Mouse (Mus musculus) kidney, adult 2 months (tissue): ENCODE measurements around the gene Fnip1. TPM values are rescaled to one million over a fixed set of nuclear protein-coding genes. Genes with fewer than 3 reads are reported as not detected.

Experiments
- DNase-seq: peaks from one replicate; pipeline ENCODE4 v3.0.0; 2021
- H3K27ac ChIP-seq: fragments of 200-500 bp; 2 replicates; pipeline ENCODE4 v1.5.1; 2012; ENCODE audit warnings: low read depth, low read length, control low read depth, inconsistent platforms; ENCODE audit not compliant: insufficient read depth
- H3K27me3 ChIP-seq: fragments of 200-500 bp; replicated peaks from 2 replicates; pipeline ENCODE4 v1.6.1; 2012; ENCODE audit warnings: mild to moderate bottlenecking, moderate library complexity, low read length, inconsistent platforms; ENCODE audit not compliant: control insufficient read depth, insufficient read depth
- H3K36me3 ChIP-seq: fragments of 200-500 bp; 2 replicates; pipeline ENCODE4 v1.6.1; 2012; ENCODE audit warnings: mild to moderate bottlenecking, moderate library complexity, low read length, inconsistent platforms; ENCODE audit not compliant: control insufficient read depth, insufficient read depth
- H3K4me1 ChIP-seq: fragments of 200-500 bp; 2 replicates; pipeline ENCODE4 v1.6.1; 2011; ENCODE audit warnings: low read length; ENCODE audit not compliant: control insufficient read depth, insufficient read depth
- H3K4me3 ChIP-seq: fragments of 200-500 bp; 2 replicates; pipeline ENCODE4 v1.5.1; 2011; ENCODE audit warnings: mild to moderate bottlenecking, low read depth, low read length, control low read depth; ENCODE audit not compliant: insufficient read depth
- CTCF ChIP-seq: fragments of 200-500 bp; conservative IDR thresholded peaks from 2 replicates; pipeline ENCODE4 v1.5.1; 2011; ENCODE audit warnings: low read depth, mild to moderate bottlenecking, control low read depth, low read length, moderate library complexity, mixed read lengths; ENCODE audit not compliant: insufficient read depth, insufficient read length
- POLR2A ChIP-seq: fragments of 200-500 bp; IDR thresholded peaks from one replicate; pipeline ENCODE4 v1.6.1; 2011; ENCODE audit warnings: low read depth, low read length, control low read depth
- WGBS: fragments of 180-500 bp; shearing (Covaris S2); methylation state at CpG from one replicate; pipeline ENCODE4 v1.1.7; 2018; 5-methylcytosine and 5-hydroxymethylcytosine counted together
- polyA plus RNA-seq: library from polyadenylated mRNA; depleted of rRNA; stranded (reverse); fragments of >200 nt; gene quantifications from 2 replicates; pipeline ENCODE4 v1.2.3, GENCODE M21; 2012

The Fnip1 gene
- polyA plus RNA-seq, 1 experiment: 6.2 TPM

DNA sequence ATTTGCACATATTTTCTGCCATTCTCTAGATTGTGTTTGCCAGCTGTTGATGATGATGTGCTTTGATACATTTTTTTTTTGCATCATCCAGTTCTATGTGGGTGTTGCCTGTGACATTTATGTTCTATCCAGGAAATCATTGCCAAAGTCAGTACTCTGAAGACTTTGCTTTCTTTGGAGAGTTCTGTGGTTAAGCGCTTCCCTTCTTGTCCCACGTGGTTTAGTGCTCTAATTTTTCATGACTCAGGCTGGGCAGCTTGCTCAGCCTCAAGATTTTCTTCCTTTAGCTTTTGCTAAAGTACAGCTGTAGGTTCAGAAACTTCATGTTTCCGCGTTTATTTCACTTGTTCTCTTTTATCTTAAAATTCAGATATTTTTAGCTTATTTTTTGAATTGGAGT, 54.6 kb downstream of the Fnip1 start:
- DNase-seq: peak; percentile 21

DNA sequence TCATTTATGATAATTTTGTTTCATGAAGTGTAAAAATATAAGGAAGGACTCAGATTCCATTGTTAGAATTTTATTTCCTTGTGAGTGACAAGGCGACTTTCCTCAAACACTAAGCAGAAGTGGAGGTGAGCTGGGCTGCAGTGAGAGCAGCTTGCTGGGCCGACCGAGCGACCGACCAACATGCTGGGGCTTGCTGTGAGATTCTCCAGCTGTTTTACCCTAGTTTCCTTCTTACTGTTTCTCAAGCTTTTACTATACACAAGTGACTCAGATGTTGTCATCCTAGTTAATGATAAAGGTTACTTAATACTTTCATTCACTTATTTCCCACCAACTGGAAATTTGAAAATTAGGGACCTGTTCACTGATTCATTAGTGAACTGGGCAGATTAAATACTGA, 61.8 kb downstream of the Fnip1 start:
- H3K27me3 ChIP-seq: no peaks in the 10 kb centered on the region
- 84% methylated on average over 5 of the region's 5 CpGs for WGBS
- H3K36me3 ChIP-seq: peaks cover 18% of the 10 kb centered on the region
- H3K4me1 ChIP-seq: no peaks in the 10 kb centered on the region
- no peak overlapping the region for H3K4me3 ChIP-seq
- DNase-seq: no peak
- H3K27ac ChIP-seq: no peak overlapping the region
- TF ChIP-seq POLR2A (no peak), CTCF (no peak)

More for the DNA sequence above, 54.6 kb downstream of the Fnip1 start:
- WGBS: 70% methylated on average over 4 of the region's 4 CpGs
- H3K27me3 ChIP-seq: no peaks in the 10 kb centered on the region
- TF ChIP-seq CTCF (no peak), POLR2A (no peak)
- no peak overlapping the region for H3K27ac ChIP-seq
- H3K4me3 ChIP-seq: no peak overlapping the region
- H3K36me3 ChIP-seq: peaks cover 5% of the 10 kb centered on the region
- H3K4me1 ChIP-seq: no peaks in the 10 kb centered on the region

DNA sequence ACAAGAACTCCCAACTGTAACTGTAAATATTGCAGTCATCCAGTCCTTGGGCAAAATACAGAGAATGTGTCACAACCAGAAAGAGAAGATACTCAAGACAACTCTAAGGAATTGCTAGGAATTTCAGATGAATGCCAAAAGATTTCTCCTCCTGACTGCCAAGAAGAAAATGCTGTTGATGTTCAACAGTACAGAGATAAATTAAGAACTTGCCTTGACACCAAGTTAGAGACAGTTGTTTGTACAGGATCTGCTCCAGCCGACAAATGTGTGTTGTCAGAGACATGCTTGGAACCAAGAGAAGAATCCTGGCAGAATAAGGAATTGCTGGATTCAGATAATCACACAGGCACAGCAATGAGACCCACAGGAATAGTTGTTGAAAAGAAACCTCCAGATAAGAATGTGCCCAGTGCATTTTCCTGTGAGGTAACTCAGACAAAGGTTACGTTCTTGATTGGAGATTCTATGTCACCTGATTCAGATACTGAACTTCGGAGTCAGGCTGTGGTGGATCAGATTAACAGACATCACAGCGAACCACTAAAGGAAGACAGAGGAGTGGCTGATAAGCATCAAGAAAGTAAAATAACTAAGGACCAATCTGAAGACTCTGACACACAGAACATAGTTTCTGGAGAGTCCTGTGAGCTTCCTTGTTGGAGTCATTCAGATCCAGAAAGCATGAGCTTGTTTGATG, 64.7 kb downstream of the Fnip1 start:
- H3K27me3 ChIP-seq: no peaks in the 10 kb centered on the region
- peaks cover 17% of the 10 kb centered on the region for H3K36me3 ChIP-seq
- TF ChIP-seq POLR2A (no peak), CTCF (no peak)
- peak overlapping the region; percentile 50 for H3K27ac ChIP-seq
- no peak overlapping the region for H3K4me3 ChIP-seq
- DNase-seq: peak; percentile 44
- H3K4me1 ChIP-seq: no peaks in the 10 kb centered on the region
- 72% methylated on average over 4 of the region's 4 CpGs for WGBS

DNA sequence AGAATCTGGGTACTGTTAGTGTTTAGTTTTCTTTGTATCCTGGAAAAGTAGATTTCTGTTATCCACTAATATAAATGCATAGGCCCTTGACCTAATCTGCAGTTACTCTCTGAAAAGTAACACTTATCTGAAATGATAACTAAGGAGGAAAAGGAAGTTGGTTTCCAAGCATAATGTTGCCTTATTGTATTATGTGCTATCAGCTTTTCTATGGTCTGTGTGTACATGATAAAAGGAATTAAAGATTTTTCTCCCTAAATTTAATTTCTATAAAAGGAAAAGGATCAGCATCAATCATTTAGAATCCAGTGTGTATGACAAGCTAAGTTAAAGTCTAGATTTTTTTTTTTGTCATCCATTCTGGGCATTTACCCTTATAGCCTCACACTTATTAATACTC, 75.6 kb downstream of the Fnip1 start:
- no peak for TF ChIP-seq CTCF
- TF ChIP-seq POLR2A: no peak
- DNase-seq: no peak
- Histone ChIP-seq H3K36me3 (peaks cover 9% of the 10 kb centered on the region), H3K27me3 (no peaks in the 10 kb centered on the region), H3K4me1 (no peaks in the 10 kb centered on the region), H3K4me3 (no peak overlapping the region), H3K27ac (no peak overlapping the region)

DNA sequence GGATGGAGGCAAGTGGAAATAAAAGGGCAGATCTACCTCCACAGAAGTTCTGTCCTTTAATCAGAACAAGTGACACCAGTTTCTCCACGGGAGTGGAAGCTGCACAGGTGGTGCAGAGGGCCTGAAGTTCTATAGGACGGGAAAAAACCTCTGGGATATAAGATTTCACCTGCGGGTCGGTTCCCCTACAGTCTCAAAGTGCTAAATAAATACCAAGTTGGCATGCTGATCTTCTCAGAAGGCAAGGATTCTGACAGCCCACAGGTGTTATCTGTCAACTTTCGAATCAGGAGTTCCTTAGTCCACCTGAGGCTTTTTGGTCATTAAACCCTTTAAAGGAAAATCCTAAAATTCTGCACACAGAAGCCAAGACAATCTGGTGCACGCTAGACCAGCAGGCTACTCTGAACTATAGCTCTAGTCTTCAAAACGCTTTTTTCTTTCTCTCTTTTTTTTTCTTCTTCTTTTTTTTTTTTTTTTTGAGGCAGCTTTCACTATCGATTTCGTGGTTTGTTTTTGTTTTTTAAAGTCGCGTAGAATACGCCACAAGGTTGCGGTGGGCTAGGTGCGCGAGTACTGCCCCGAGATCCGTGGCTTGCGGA, 84.0 kb downstream of the Fnip1 start:
- no peak for DNase-seq
- no peaks in the 10 kb centered on the region for H3K27me3 ChIP-seq

DNA sequence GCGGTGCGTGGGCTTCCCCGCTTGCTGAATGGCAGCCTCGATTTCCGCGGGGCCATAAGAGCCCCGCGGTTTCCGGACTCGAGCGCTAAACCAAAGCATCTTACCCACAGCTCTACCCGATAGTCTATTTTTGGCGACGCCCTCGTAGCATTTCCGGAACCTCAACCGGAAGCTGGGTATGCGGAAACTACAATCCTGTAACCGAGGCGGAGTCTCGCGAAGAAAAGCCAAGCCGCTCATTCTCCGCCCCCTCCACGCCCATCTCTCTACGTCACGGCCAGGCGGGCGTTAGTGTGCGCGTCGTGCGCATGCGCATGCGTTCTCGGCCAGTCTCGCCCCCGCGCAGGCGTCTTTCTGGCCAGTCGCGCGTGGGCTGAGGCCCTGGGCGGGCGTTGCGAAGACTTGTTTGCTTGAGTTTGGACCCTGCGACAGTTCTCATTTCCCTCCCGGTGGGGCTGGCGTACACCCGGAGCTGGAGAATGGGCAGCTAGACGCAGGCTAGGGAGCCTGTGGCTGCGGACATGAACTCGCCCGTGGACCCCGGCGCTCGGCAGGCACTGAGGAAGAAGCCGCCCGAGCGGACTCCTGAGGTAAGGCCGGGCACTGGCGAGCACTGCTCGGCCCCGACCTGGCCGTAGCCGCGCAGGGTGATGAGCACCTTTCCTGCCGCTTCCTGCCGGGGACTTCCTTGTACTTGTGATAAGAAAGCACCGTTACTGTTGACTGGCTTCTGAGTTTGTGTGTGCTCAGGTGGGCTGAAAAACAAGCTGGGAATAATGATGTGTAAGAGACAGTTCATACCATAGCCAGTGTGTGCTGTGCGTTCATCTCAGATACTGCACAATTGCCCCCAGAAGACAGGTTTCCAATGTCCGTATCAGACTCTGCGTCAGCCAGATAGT, 84.8 kb downstream of the Fnip1 start, which contains the start of gene Rapgef6:
Gene Rapgef6 (plus strand): TSS at position 319 of the 902 bp plus-strand sequence.
- peaks cover 9% of the 10 kb centered on the region; the same call in 1 of the 2 replicates for H3K4me1 ChIP-seq
- WGBS: under 1% methylated on average over 73 of the region's 73 CpGs
- peak within 1 kb of the TSS; percentile 82 for H3K4me3 ChIP-seq
- H3K36me3 ChIP-seq: no peaks in the 10 kb centered on the region
- DNase-seq: peak; percentile 99
- no peaks in the 10 kb centered on the region for H3K27me3 ChIP-seq
- TF ChIP-seq CTCF (no peak), POLR2A (peak; percentile 91)
- peak within 1 kb of the TSS; percentile 95 for H3K27ac ChIP-seq

More for the DNA sequence above, 84.0 kb downstream of the Fnip1 start:
- Histone ChIP-seq H3K4me3 (peak overlapping the region; percentile 82), H3K27ac (peak overlapping the region; percentile 95), H3K36me3 (no peaks in the 10 kb centered on the region), H3K4me1 (peaks cover 9% of the 10 kb centered on the region; the same call in 1 of the 2 replicates)
- WGBS: 1% methylated on average over 18 of the region's 18 CpGs
- TF ChIP-seq CTCF: no peak
- peak; percentile 6 for TF ChIP-seq POLR2A
